Mouse (Mus musculus) stomach, embryonic 16.5 days (tissue): ENCODE results near the gene Tap2. TPM values are rescaled to one million over a fixed set of nuclear protein-coding genes. Genes with fewer than 3 reads are reported as not detected.

Experiments used
- ATAC-seq: fragments of 200-750 bp; cut with Nextera tagmentation; 2 replicates; pipeline ENCODE4 v1.8.0; 2017; ENCODE audit warnings: moderate number of reproducible peaks, moderate TSS enrichment; ENCODE audit not compliant: insufficient read depth, low FRiP score
- H3K27ac ChIP-seq: fragments of 300-500 bp; sonication (generic); 2 replicates; pipeline ENCODE4 v1.5.1; 2014; ENCODE audit warnings: low read length
- H3K27me3 ChIP-seq: fragments of 300-500 bp; sonication (generic); 2 replicates; pipeline ENCODE4 v1.6.1; 2014; ENCODE audit warnings: low read length, control low read depth, mixed read lengths; ENCODE audit not compliant: control insufficient read depth, insufficient read depth
- H3K36me3 ChIP-seq: fragments of 300-500 bp; sonication (generic); 2 replicates; pipeline ENCODE4 v1.6.1; 2014; ENCODE audit warnings: low read length; ENCODE audit not compliant: control insufficient read depth, insufficient read depth
- H3K4me1 ChIP-seq: fragments of 300-500 bp; sonication (generic); 2 replicates; pipeline ENCODE4 v1.6.1; 2014; ENCODE audit warnings: low read length, control low read depth, mixed read lengths; ENCODE audit not compliant: control insufficient read depth, insufficient read depth
- H3K4me2 ChIP-seq: fragments of 300-500 bp; sonication (generic); 2 replicates; pipeline ENCODE4 v1.6.1; 2014; ENCODE audit warnings: low read depth, low read length, mixed read lengths
- H3K4me3 ChIP-seq: fragments of 300-500 bp; sonication (generic); replicated peaks from 2 replicates; pipeline ENCODE4 v1.5.1; 2014; ENCODE audit warnings: mild to moderate bottlenecking, low read length
- H3K9ac ChIP-seq: fragments of 300-500 bp; sonication (generic); 2 replicates; pipeline ENCODE4 v1.6.1; 2014; ENCODE audit warnings: low read length
- H3K9me3 ChIP-seq: fragments of 300-500 bp; sonication (generic); replicated peaks from 2 replicates; pipeline ENCODE4 v1.6.1; 2016; ENCODE audit warnings: low read length, control low read depth; ENCODE audit not compliant: control insufficient read depth
- WGBS: fragments of 180-500 bp; shearing (Covaris S2); extraction: QIAGEN DNeasy Blood & Tissue Kit; methylation state at CpG from one replicate; pipeline ENCODE4 v1.1.7; 2014; 5-methylcytosine and 5-hydroxymethylcytosine counted together
- polyA plus RNA-seq: library from polyadenylated mRNA; unstranded; fragments of >200 nt; fragmentation: Nextera tagmentation; extraction: Ambion mirVana; gene quantifications from 2 replicates; pipeline ENCODE4 v1.2.1, GENCODE M21; 2015

Gene Tap2
- polyA plus RNA-seq, 1 experiment from 2014 or later, result 7.1 TPM

DNA sequence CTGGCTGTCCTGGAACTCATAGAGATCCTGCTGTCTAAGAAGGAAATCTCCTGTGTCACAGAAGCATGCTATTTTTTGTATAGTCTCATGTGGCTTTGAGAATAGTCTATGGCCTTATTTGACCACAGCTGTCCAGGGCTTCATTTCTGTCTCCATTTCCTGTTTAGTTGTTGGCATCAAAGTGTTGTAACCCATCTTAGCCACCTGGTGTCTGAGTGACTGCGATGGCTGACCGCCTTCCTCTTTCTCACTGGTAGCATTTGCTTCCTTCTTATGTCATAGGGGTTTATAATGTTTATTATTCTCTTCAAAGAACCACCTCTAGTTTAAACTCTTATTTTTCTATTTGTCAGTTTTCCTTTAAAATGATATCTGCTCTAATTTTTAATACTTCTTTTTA, 45.4 kb downstream of the Tap2 start:
- ATAC-seq, result no peak
- Histone ChIP-seq H3K36me3 (no peaks in the 10 kb centered on the region), H3K27ac (no peak overlapping the region), H3K9me3 (no peaks in the 10 kb centered on the region), H3K4me2 (no peak overlapping the region), H3K9ac (no peak overlapping the region), H3K4me3 (no peak overlapping the region), H3K27me3 (no peaks in the 10 kb centered on the region), H3K4me1 (no peaks in the 10 kb centered on the region)
- 50% methylated on average over 2 of the region's 2 CpGs for WGBS

DNA sequence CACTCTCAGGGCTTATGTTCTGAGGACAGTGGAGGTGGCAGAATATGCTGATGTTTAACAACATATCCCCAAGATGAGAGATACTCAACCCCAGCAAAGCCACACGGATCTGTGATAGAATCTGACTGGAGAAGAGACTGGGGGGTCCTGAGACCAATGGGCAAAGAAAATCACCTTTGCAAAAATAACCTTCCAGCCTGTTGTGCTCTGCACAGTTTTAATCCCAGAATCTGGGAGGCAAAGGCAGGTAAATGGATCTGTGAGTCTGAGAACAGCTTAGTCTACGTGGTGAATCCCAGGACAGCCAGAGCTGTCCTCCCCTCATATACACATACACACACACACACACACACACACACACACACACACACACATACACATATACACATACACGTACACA, 46.0 kb downstream of the Tap2 start:
- H3K4me3 ChIP-seq, result no peak overlapping the region
- 49% methylated on average over 3 of the region's 3 CpGs for WGBS
- no peak overlapping the region for H3K4me2 ChIP-seq
- no peak overlapping the region for H3K27ac ChIP-seq
- H3K9ac ChIP-seq, result no peak overlapping the region
- no peak for ATAC-seq
- H3K27me3 ChIP-seq, result no peaks in the 10 kb centered on the region
- H3K9me3 ChIP-seq, result no peaks in the 10 kb centered on the region
- H3K4me1 ChIP-seq, result no peaks in the 10 kb centered on the region
- no peaks in the 10 kb centered on the region for H3K36me3 ChIP-seq

DNA sequence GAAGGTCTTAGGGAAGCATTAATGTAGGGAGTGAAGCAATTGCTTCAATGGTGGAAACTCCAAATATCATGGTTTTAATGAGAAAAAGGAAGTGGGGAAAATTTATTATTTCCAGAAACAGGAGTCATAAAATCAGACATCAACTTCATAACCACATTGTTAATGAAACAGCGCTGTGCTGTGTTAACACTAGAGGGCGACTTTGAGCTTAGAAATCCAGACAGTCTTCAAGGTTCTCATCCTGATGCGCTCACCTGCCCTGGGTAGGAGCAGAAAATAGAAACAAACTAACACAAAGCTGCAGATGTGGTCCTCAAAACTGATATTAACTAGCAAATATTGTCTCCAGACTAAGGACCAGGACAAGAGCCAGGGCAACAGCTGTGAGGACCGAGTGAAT, 46.6 kb downstream of the Tap2 start:
- Histone ChIP-seq H3K4me2 (no peak overlapping the region), H3K36me3 (no peaks in the 10 kb centered on the region)

DNA sequence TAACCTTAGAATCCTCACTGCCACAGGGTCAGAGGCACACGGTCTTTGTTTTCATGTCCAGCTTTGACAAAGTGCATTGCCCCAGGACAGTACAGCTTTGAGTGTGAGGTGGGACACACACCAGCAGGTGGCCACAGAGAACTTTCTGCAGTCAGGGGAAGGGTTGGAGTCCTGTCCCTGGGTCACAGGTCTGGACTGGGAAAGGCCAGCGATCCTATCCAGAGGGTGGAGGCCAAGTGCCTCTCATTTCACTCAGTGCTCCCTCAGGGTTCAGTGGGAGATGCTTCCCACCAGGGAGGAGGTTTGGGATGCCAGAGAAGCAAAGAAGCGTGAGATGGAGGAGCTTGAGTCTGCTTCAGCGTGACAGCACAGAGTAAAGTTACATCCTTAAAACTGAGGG, 48.3 kb downstream of the Tap2 start:
- WGBS, result 46% methylated on average over 4 of the region's 4 CpGs
- H3K9ac ChIP-seq, result no peak overlapping the region
- H3K4me3 ChIP-seq, result no peak overlapping the region
- H3K4me2 ChIP-seq, result no peak overlapping the region
- no peaks in the 10 kb centered on the region for H3K4me1 ChIP-seq
- H3K36me3 ChIP-seq, result no peaks in the 10 kb centered on the region
- H3K9me3 ChIP-seq, result no peaks in the 10 kb centered on the region
- H3K27me3 ChIP-seq, result no peaks in the 10 kb centered on the region
- H3K27ac ChIP-seq, result no peak overlapping the region
- ATAC-seq, result no peak

More for the DNA sequence above, 46.6 kb downstream of the Tap2 start:
- Histone ChIP-seq H3K27me3 (no peaks in the 10 kb centered on the region), H3K27ac (no peak overlapping the region), H3K4me3 (no peak overlapping the region), H3K9ac (no peak overlapping the region), H3K9me3 (no peaks in the 10 kb centered on the region), H3K4me1 (no peaks in the 10 kb centered on the region)
- 19% methylated on average over 4 of the region's 4 CpGs for WGBS
- no peak for ATAC-seq

DNA sequence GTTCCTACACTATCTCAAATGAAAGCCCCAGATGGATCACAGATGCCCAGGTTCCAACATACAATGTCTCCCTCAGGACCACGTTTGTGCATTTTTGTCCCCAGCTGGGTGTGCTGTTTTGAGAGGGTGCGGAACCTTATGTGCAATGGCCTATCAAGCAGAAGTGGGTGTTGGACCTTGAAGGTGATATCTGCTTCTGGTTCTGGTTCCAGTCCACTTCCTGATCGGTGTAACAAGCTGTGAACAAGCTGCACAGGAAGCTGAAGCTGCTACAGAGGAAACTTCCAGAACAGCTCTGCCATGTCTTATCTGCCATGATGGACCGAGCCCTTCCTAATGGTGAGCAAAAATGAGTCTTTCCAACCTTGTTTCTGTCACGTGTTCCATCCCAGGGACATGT, 53.2 kb downstream of the Tap2 start:
- Histone ChIP-seq H3K27me3 (no peaks in the 10 kb centered on the region; the same call in 1 of the 2 replicates), H3K4me2 (no peak overlapping the region), H3K9me3 (no peaks in the 10 kb centered on the region), H3K27ac (no peak overlapping the region), H3K36me3 (no peaks in the 10 kb centered on the region), H3K4me3 (no peak overlapping the region), H3K9ac (no peak overlapping the region), H3K4me1 (0 out of 2 replicates have a peak, but pooled peaks cover 5% of the 10 kb centered on the region)
- ATAC-seq, result no peak
- WGBS, result 80% methylated on average over 5 of the region's 5 CpGs

DNA sequence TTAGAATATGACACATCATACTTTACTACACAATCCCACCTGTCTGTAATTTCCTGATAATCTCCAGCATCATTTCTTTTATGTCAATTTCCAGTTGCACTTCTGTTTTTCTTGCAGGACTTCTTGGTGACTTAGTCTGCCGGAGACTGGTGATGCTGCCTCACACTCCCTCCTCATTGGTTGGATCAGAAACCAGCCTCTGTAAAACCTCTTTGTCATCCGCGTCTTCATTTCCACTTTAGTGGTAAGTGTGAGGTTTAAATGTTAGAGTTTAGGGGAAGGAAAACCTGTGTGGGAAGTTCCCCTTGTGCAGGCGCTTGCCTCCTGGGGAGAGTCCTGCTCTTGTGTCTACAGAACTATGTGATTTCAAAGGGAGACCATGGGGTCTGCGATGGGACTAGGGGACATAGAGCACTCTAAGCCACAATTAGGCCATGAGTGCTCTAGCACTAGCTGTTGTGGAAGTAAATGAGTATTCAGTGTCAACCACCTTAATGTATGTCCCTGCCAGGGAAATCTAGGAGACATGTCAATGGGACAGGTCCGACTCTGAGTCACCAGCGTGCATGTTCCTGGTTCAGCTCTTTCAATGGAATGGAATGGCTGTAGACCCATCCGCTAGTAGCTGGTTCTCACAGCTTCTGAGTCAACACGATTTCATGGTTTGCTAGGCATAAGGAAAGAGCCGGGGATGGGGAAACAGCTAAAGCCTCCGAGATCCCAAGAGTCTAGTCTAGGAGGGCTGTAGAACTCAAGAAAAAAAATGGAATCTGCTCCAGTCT, 54.5 kb downstream of the Tap2 start, which contains the start of gene H2-Ab1:
Gene H2-Ab1, plus strand, starts transcription at position 96 of the 782 bp plus-strand sequence.
- 66% methylated on average over 11 of the region's 11 CpGs for WGBS
- Histone ChIP-seq H3K27ac (no peak within 1 kb of the TSS), H3K4me3 (no peak within 1 kb of the TSS), H3K4me1 (0 out of 2 replicates have a peak, but pooled peaks cover 5% of the 10 kb centered on the region), H3K4me2 (no peak within 1 kb of the TSS), H3K27me3 (peaks cover 5% of the 10 kb centered on the region), H3K9ac (no peak within 1 kb of the TSS), H3K9me3 (no peaks in the 10 kb centered on the region), H3K36me3 (no peaks in the 10 kb centered on the region)
- no peak for ATAC-seq

DNA sequence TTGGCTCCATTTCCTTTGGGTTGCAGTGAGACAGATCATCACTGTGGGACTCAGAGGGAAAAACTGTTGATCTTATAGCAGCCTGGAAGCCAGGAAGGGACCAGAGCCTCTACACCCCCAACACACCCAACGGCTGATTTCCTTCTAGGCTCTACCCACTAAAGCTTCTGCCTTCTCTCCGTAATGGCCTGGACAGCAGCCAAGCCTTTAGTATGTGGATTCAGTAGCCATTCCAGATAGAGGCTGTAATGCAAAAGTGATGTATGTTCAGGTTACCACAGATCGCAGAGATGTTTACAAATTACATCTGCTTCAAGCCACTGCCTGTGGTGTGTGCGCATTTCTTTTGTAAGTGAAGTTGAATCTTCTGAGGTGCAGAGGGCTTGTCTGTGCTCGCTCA, 57.2 kb downstream of the Tap2 start:
- no peaks in the 10 kb centered on the region for H3K9me3 ChIP-seq
- H3K4me2 ChIP-seq, result no peak overlapping the region
- ATAC-seq, result no peak; the same call in 1 of the 2 replicates
- H3K4me3 ChIP-seq, result no peak overlapping the region
- 0 out of 2 replicates have a peak, but pooled peaks cover 5% of the 10 kb centered on the region for H3K4me1 ChIP-seq
- H3K27me3 ChIP-seq, result peaks cover 20% of the 10 kb centered on the region
- H3K36me3 ChIP-seq, result no peaks in the 10 kb centered on the region
- 31% methylated on average over 5 of the region's 5 CpGs for WGBS
- no peak overlapping the region for H3K9ac ChIP-seq
- peak overlapping the region; percentile 22; the same call in 1 of the 2 replicates for H3K27ac ChIP-seq

DNA sequence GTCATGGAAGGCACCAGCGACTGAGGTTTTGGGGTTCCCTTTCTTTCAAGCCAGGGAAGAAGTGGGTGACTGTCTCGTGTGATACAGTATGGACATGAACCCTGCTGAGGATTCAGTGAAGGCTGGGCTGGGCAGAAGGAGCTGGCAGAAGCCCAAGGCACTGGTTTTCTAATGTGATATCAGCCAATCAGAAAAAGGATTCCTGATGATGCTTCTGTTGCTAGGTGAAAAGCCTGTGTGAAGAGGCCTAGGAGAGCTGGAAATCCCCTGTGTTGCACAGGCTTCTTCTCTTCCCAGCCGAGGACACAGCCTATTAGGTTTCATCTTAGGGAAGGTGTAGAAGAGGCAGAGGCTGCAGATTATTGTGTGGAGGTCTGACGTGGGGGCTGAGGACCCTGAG, 58.2 kb downstream of the Tap2 start:
- peak overlapping the region; percentile 48; the same call in 1 of the 2 replicates for H3K27ac ChIP-seq
- no peak overlapping the region for H3K9ac ChIP-seq
- no peaks in the 10 kb centered on the region for H3K36me3 ChIP-seq
- no peaks in the 10 kb centered on the region for H3K9me3 ChIP-seq
- H3K4me3 ChIP-seq, result no peak overlapping the region
- ATAC-seq, result peak; percentile 59; the same call in 1 of the 2 replicates
- H3K4me2 ChIP-seq, result no peak overlapping the region
- H3K4me1 ChIP-seq, result 0 out of 2 replicates have a peak, but pooled peaks cover 5% of the 10 kb centered on the region
- H3K27me3 ChIP-seq, result peaks cover 20% of the 10 kb centered on the region
- 24% methylated on average over 4 of the region's 4 CpGs for WGBS

DNA sequence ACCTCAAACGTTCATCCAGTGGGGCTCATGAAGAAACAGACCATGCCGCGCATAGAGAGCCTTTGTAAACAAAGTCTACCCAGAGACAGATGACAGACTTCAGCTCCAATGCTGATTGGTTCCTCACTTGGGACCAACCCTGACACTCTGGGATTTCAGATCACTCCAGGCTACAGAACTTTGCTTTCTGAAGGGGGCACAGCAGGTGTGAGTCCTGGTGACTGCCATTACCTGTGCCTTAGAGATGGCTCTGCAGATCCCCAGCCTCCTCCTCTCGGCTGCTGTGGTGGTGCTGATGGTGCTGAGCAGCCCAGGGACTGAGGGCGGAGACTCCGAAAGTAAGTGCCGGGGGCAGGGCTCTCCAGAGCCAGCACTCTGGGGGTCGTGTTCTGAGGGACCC, 59.7 kb downstream of the Tap2 start:
- under 1% methylated on average over 8 of the region's 8 CpGs for WGBS
- H3K27me3 ChIP-seq, result peaks cover 20% of the 10 kb centered on the region
- peak; percentile 55; the same call in 1 of the 2 replicates for ATAC-seq
- no peak overlapping the region for H3K27ac ChIP-seq
- no peaks in the 10 kb centered on the region for H3K9me3 ChIP-seq
- H3K4me1 ChIP-seq, result 0 out of 2 replicates have a peak, but pooled peaks cover 5% of the 10 kb centered on the region
- peak overlapping the region; percentile 89 for H3K4me2 ChIP-seq
- H3K9ac ChIP-seq, result peak overlapping the region; percentile 9
- H3K36me3 ChIP-seq, result no peaks in the 10 kb centered on the region
- peak overlapping the region; percentile 49 for H3K4me3 ChIP-seq
